Mouse (Mus musculus): ENCODE data around the gene Foxq1.

DNA sequence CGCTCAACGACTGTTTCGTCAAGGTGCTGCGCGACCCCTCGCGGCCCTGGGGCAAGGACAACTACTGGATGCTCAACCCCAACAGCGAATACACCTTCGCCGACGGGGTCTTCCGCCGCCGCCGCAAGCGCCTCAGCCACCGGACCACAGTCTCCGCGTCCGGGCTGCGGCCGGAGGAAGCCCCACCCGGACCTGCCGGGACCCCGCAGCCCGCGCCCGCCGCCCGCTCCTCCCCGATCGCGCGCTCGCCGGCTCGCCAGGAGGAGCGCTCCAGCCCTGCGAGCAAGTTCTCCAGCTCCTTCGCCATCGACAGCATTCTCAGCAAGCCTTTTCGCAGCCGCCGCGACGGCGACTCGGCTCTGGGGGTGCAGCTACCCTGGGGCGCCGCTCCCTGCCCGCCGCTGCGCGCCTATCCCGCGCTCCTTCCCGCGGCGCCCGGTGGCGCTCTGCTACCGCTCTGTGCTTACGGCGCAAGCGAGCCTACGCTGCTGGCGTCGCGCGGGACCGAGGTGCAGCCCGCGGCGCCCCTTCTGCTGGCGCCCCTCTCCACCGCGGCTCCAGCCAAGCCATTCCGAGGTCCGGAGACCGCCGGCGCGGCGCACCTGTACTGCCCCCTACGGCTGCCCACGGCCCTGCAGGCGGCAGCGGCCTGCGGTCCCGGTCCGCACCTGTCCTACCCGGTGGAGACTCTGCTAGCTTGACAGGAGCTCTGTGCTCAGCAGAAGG lies 3.6 kb downstream of the Foxq1 start:
- TF ChIP-seq USF1 (IDR thresholded peaks at IDR 0.05; ENCODE audit: low read depth), result no peak
- no peak for TF ChIP-seq TCF12 (IDR thresholded peaks at IDR 0.05; ENCODE audit: insufficient read depth, poor library complexity, severe bottlenecking)
- no peak for TF ChIP-seq POLR2A (IDR thresholded peaks at IDR 0.05; ENCODE audit: insufficient read length, low read depth)
- no peak for TF ChIP-seq POLR2AphosphoS2 (IDR thresholded peaks at IDR 0.05; ENCODE audit: insufficient read length, low read depth)
